Mouse (Mus musculus) spleen, adult 18-20 months (tissue): Measurements from ENCODE around the gene Gm3893.
"Not testable (repeated sequence)": the region's sequence is repeated elsewhere in the genome, so short reads cannot be mapped to it uniquely, and the experiment has no call there.

Experiments
- DNase-seq, 2 experiments: peaks; one replicate each; pipeline ENCODE4 v3.0.0; 2022; ENCODE audit warnings: mixed read lengths in 2 of 2

Gm3893 gene

DNA sequence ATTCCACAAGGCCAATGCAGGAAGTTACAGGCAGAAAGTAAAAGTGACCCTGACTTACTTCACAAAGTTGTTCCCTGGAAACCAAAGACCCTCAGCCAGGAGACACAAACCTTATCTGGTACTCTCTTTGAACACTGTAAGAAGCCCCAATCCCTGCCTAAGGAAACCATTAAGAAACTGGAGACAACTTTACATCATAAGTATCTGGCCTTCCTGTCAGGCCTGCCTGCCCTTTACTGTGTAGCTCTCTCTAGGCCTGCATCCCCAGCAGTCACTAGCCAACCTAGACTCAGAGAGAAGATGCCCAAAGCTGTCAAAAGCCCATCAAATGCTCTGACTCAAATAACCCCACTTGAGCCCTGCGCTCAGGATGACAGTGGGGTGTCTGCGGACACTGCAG is at the start of gene Gm3893:
TSS of gene Gm3893 (plus strand) at position 301 of the 400 bp plus-strand sequence.
- not testable (repeated sequence) for DNase-seq

DNA sequence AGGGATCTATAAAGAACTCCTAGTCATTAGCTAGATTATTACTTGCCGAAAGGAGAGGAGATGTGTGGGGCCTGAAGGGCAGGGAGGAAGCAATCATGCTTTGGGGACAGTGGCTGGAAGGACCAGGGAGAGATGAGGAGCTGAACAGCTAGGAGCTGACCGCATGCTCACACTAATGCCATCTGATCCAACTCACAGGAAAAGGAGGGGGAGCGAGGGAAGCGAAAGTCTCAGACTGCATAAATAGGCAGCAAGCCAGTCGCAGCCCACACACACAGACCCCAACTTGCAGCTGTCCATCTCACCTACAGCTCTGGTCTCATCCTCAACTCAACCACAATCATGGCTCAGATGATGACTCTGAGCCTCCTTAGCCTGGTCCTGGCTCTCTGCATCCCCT is 23.5 kb downstream of the Gm3893 start, which contains the start of gene Gm13304:
TSS of gene Gm13304 (plus strand) at position 301 of the 400 bp plus-strand sequence.
- DNase-seq, result not testable (repeated sequence)
